In the genomic region with DNA sequence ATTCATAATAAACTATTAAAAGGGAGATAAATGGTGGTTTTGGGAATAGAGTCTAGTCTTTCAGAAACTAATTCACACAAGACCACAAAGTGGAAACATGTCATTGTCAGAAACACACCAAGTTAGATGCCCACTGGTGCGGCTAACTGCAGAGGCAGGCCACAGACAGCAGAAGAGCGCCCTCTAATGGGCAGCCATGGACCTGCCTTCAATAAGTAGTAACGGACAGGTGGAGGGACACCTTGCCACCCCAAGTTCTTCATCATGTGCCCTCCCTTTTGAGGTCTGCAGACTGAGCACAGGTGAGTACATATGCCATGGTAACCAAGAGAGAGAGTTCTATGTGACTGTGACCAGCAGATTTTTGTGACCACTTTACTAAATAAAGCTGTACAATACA, we compare ENCODE assay signal across 9 mouse cellular contexts. TPM values are rescaled to one million over a fixed set of nuclear protein-coding genes. Genes with fewer than 3 reads are reported as not detected.
DNase-seq lines count a peak whose midpoint lies in the region; ATAC-seq and TF ChIP-seq lines count a peak whose summit lies in the region.
"Had no signal": no experiment of that assay in that cellular context is flagged by ENCODE, and none has a peak within 500 bp of the region (broad histone marks: within the 10 kb centered on the region; RNA-seq: fewer than 3 reads in every experiment).

No protein-coding gene starts in this region.

- no peak overlapping the region for H3K4me3 ChIP-seq in liver, embryonic 12.5 days
- no peak overlapping the region for H3K4me3 ChIP-seq in liver, postnatal 0 days (ENCODE audit: low read depth, low read length)
- no peak overlapping the region for H3K4me3 ChIP-seq in forebrain, embryonic 11.5 days (ENCODE audit: low read depth, low read length)

- H3K27me3 ChIP-seq in liver, embryonic 12.5 days (replicated peaks) = no peaks in the 10 kb centered on the region
- no peaks in the 10 kb centered on the region for H3K27me3 ChIP-seq in liver, postnatal 0 days (ENCODE audit: insufficient read depth, low read length)
- no peaks in the 10 kb centered on the region for H3K27me3 ChIP-seq in forebrain, embryonic 11.5 days (ENCODE audit: control insufficient read depth, insufficient read depth, low read length)

- peak; percentile 98 for TF ChIP-seq CTCF in liver, postnatal 0 days (IDR thresholded peaks at IDR 0.05; ENCODE audit: low read depth)

- H3K4me1 ChIP-seq in liver, embryonic 12.5 days = no peaks in the 10 kb centered on the region
- no peaks in the 10 kb centered on the region for H3K4me1 ChIP-seq in liver, postnatal 0 days (ENCODE audit: insufficient read depth)
- H3K4me1 ChIP-seq in forebrain, embryonic 11.5 days (replicated peaks; ENCODE audit: control insufficient read depth, insufficient read depth, low read length) = no peaks in the 10 kb centered on the region

- H3K27ac ChIP-seq in liver, embryonic 12.5 days = no peak overlapping the region
- no peak overlapping the region for H3K27ac ChIP-seq in liver, postnatal 0 days (ENCODE audit: low read depth)
- no peak overlapping the region for H3K27ac ChIP-seq in forebrain, embryonic 11.5 days (ENCODE audit: low read depth, low read length)
- H3K27ac ChIP-seq: macrophage had no signal

- H3K9ac ChIP-seq in liver, embryonic 12.5 days = no peak overlapping the region
- no peak overlapping the region for H3K9ac ChIP-seq in liver, postnatal 0 days (replicated peaks)
- no peak overlapping the region for H3K9ac ChIP-seq in forebrain, embryonic 11.5 days (ENCODE audit: low read length)

- ATAC-seq in liver, embryonic 12.5 days = no peak
- peak; percentile 60; the same call in 1 of the 2 replicates for ATAC-seq in liver, postnatal 0 days
- no peak for ATAC-seq in forebrain, embryonic 11.5 days (replicated peaks; ENCODE audit: low FRiP score)

- H3K9me3 ChIP-seq in liver, embryonic 12.5 days (replicated peaks) = no peaks in the 10 kb centered on the region
- no peaks in the 10 kb centered on the region for H3K9me3 ChIP-seq in liver, postnatal 0 days (ENCODE audit: low read length)
- no peaks in the 10 kb centered on the region for H3K9me3 ChIP-seq in forebrain, embryonic 11.5 days (ENCODE audit: control insufficient read depth, low read length)

- DNase-seq in liver = peak; percentile 71
- peak; percentile 29 for DNase-seq in Muller cell, postnatal 12 days (ENCODE audit: inconsistent ontology term)
- DNase-seq in cerebellum, postnatal 36 days = peak; percentile 38 to 47
- peak; percentile 74 for DNase-seq in heart, postnatal 4 days
- DNase-seq in liver, postnatal 0 days = peak; percentile 80
- DNase-seq in spleen, adult 12 weeks (ENCODE audit: low spot score) = peak; percentile 45
- DNase-seq in forebrain, embryonic 11.5 days (ENCODE audit: low spot score) = no peak

- WGBS in liver, embryonic 12.5 days (ENCODE audit: insufficient replicate concordance) = 30% methylated on average over 3 of the region's 3 CpGs
- WGBS in liver, postnatal 0 days (ENCODE audit: insufficient replicate concordance) = 24% methylated on average over 3 of the region's 3 CpGs
- WGBS in forebrain, embryonic 11.5 days = 37% methylated on average over 3 of the region's 3 CpGs

- no peak overlapping the region for H3K4me2 ChIP-seq in liver, embryonic 12.5 days
- H3K4me2 ChIP-seq in liver, postnatal 0 days (ENCODE audit: low read depth, low read length) = no peak overlapping the region
- no peak overlapping the region for H3K4me2 ChIP-seq in forebrain, embryonic 11.5 days (ENCODE audit: low read depth, low read length, severe bottlenecking)

- H3K36me3 ChIP-seq in liver, embryonic 12.5 days = peaks cover 35% of the 10 kb centered on the region
- H3K36me3 ChIP-seq in liver, postnatal 0 days (replicated peaks; ENCODE audit: insufficient read depth, low read length) = peaks cover 14% of the 10 kb centered on the region
- H3K36me3 ChIP-seq in forebrain, embryonic 11.5 days (ENCODE audit: control insufficient read depth, insufficient read depth, low read length) = no peaks in the 10 kb centered on the region

- TF ChIP-seq EP300 in liver, postnatal 0 days (IDR thresholded peaks at IDR 0.05; ENCODE audit: low read depth) = no peak

RNA-seq across cellular contexts. Expression of a gene that starts 27.3 kb away (rescaled TPM):
- polyA plus RNA-seq in liver, embryonic 12.5 days (2016; fragmentation: Nextera tagmentation; extraction: Ambion mirVana) = 1.6 and 1.7 TPM in 2 replicates
- 10 to 100 TPM; 12.4 to 13.6 TPM for total RNA-seq in heart, postnatal 4 days (2021)
- polyA plus RNA-seq in liver, postnatal 0 days (2015; fragmentation: Nextera tagmentation; extraction: Ambion mirVana) = 0.53 and 0.60 TPM in 2 replicates
- polyA plus RNA-seq in forebrain, embryonic 11.5 days (2014; fragmentation: Nextera tagmentation; extraction: Ambion mirVana) = 4.8 and 4.9 TPM in 2 replicates

RNA-seq across cellular contexts. Expression of a gene that starts 34.3 kb away (rescaled TPM):
- polyA plus RNA-seq in liver, embryonic 12.5 days (2016; fragmentation: Nextera tagmentation; extraction: Ambion mirVana) = not detected in 2 replicates
- total RNA-seq in heart, postnatal 4 days (2021) = not detected
- 0.31 and 0.39 TPM in 2 replicates for polyA plus RNA-seq in liver, postnatal 0 days (2015; fragmentation: Nextera tagmentation; extraction: Ambion mirVana)
- not detected in 2 replicates for polyA plus RNA-seq in forebrain, embryonic 11.5 days (2014; fragmentation: Nextera tagmentation; extraction: Ambion mirVana)
- polyA plus RNA-seq: macrophage had no signal

RNA-seq across cellular contexts. Expression of a gene that starts 40.1 kb away (rescaled TPM):
- 23.1 and 25.9 TPM in 2 replicates for polyA plus RNA-seq in liver, embryonic 12.5 days (2016; fragmentation: Nextera tagmentation; extraction: Ambion mirVana)
- 10 to 100 TPM; 31.3 to 32.8 TPM for total RNA-seq in heart, postnatal 4 days (2021)
- 20.4 and 20.6 TPM in 2 replicates for polyA plus RNA-seq in liver, postnatal 0 days (2015; fragmentation: Nextera tagmentation; extraction: Ambion mirVana)
- 2.1 and 2.6 TPM in 2 replicates for polyA plus RNA-seq in forebrain, embryonic 11.5 days (2014; fragmentation: Nextera tagmentation; extraction: Ambion mirVana)
